Mouse (Mus musculus): ENCODE data around the gene Gsg1l2. TPM values are rescaled to one million over a fixed set of nuclear protein-coding genes. Genes with fewer than 3 reads are reported as not detected.

Gsg1l2 gene
- polyA plus RNA-seq, 1 experiment from 2014 or later, result not detected

- Histone ChIP-seq H3K9ac (ENCODE audit: low read depth, low read length) (no peak overlapping the region), H3K4me2 (replicated peaks; ENCODE audit: low read depth, low read length) (no peak overlapping the region), H3K27ac (ENCODE audit: low read depth, low read length) (no peak overlapping the region), H3K4me1 (replicated peaks; ENCODE audit: control insufficient read depth, insufficient read depth, low read length) (no peaks in the 10 kb centered on the region), H3K4me3 (ENCODE audit: low read depth, low read length) (no peak overlapping the region), H3K27me3 (ENCODE audit: control insufficient read depth, insufficient read depth, low read length) (no peaks in the 10 kb centered on the region), H3K36me3 (ENCODE audit: control insufficient read depth, insufficient read depth, low read length) (no peaks in the 10 kb centered on the region), H3K9me3 (ENCODE audit: control insufficient read depth, low read length) (no peaks in the 10 kb centered on the region)
- no peak for ATAC-seq (ENCODE audit: low FRiP score)
- 100% methylated on average over 1 of the region's 1 CpGs for WGBS
- no peak for DNase-seq (ENCODE audit: low spot score)
These were observed 18.1 kb upstream of the Gsg1l2 start for GRCm38 (mm10) chr11:67756287-67756686.

GRCm38 (mm10) chr11:67757373-67758167, 16.8 kb upstream of the Gsg1l2 start:
- Histone ChIP-seq H3K9me3 (ENCODE audit: control insufficient read depth, low read length) (no peaks in the 10 kb centered on the region), H3K27ac (ENCODE audit: low read depth, low read length) (no peak overlapping the region), H3K27me3 (ENCODE audit: control insufficient read depth, insufficient read depth, low read length) (no peaks in the 10 kb centered on the region), H3K36me3 (ENCODE audit: control insufficient read depth, insufficient read depth, low read length) (no peaks in the 10 kb centered on the region), H3K9ac (ENCODE audit: low read depth, low read length) (no peak overlapping the region), H3K4me3 (ENCODE audit: low read depth, low read length) (no peak overlapping the region), H3K4me1 (replicated peaks; ENCODE audit: control insufficient read depth, insufficient read depth, low read length) (no peaks in the 10 kb centered on the region), H3K4me2 (replicated peaks; ENCODE audit: low read depth, low read length) (no peak overlapping the region)
- no peak for DNase-seq (ENCODE audit: low spot score)
- no peak for ATAC-seq (ENCODE audit: low FRiP score)
- 75% methylated on average over 15 of the region's 15 CpGs for WGBS

GRCm38 (mm10) chr11:67771053-67771452, 3.4 kb upstream of the Gsg1l2 start, which contains the start of gene Glp2r:
Gene Glp2r (minus strand): TSS chr11:67771153.
- H3K4me2 ChIP-seq (replicated peaks; ENCODE audit: low read depth, low read length), result no peak within 1 kb of the TSS
- H3K9me3 ChIP-seq (ENCODE audit: control insufficient read depth, low read length), result no peaks in the 10 kb centered on the region
- no peaks in the 10 kb centered on the region for H3K4me1 ChIP-seq (replicated peaks; ENCODE audit: control insufficient read depth, insufficient read depth, low read length)
- DNase-seq (ENCODE audit: low spot score) (no peak), ATAC-seq (ENCODE audit: low FRiP score) (no peak)
- no peaks in the 10 kb centered on the region for H3K27me3 ChIP-seq (ENCODE audit: control insufficient read depth, insufficient read depth, low read length)
- no peaks in the 10 kb centered on the region for H3K36me3 ChIP-seq (ENCODE audit: control insufficient read depth, insufficient read depth, low read length)
- no peak within 1 kb of the TSS for H3K9ac ChIP-seq (ENCODE audit: low read depth, low read length)
- H3K27ac ChIP-seq (ENCODE audit: low read depth, low read length), result no peak within 1 kb of the TSS
- WGBS, result 84% methylated on average over 14 of the region's 14 CpGs
- H3K4me3 ChIP-seq (ENCODE audit: low read depth, low read length), result no peak within 1 kb of the TSS

- WGBS, result 93% methylated on average over 2 of the region's 2 CpGs
These were observed 2.7 kb upstream of the Gsg1l2 start for GRCm38 (mm10) chr11:67771691-67772090.

GRCm38 (mm10) chr11:67772577-67772976, 1.8 kb upstream of the Gsg1l2 start:
- Histone ChIP-seq H3K4me2 (replicated peaks; ENCODE audit: low read depth, low read length) (no peak overlapping the region), H3K36me3 (ENCODE audit: control insufficient read depth, insufficient read depth, low read length) (no peaks in the 10 kb centered on the region)
- 27% methylated on average over 7 of the region's 8 CpGs for WGBS

More at GRCm38 (mm10) chr11:67771691-67772090, 2.7 kb upstream of the Gsg1l2 start:
- H3K27ac ChIP-seq (ENCODE audit: low read depth, low read length), result no peak overlapping the region
- no peaks in the 10 kb centered on the region for H3K4me1 ChIP-seq (replicated peaks; ENCODE audit: control insufficient read depth, insufficient read depth, low read length)
- ATAC-seq (ENCODE audit: low FRiP score), result no peak
- H3K4me2 ChIP-seq (replicated peaks; ENCODE audit: low read depth, low read length), result no peak overlapping the region
- no peak overlapping the region for H3K4me3 ChIP-seq (ENCODE audit: low read depth, low read length)
- no peaks in the 10 kb centered on the region for H3K36me3 ChIP-seq (ENCODE audit: control insufficient read depth, insufficient read depth, low read length)
- H3K9ac ChIP-seq (ENCODE audit: low read depth, low read length), result no peak overlapping the region
- DNase-seq (ENCODE audit: low spot score), result no peak
- no peaks in the 10 kb centered on the region for H3K27me3 ChIP-seq (ENCODE audit: control insufficient read depth, insufficient read depth, low read length)
- H3K9me3 ChIP-seq (ENCODE audit: control insufficient read depth, low read length), result no peaks in the 10 kb centered on the region

GRCm38 (mm10) chr11:67790182-67790581, 15.8 kb downstream of the Gsg1l2 start:
- H3K4me2 ChIP-seq (replicated peaks; ENCODE audit: low read depth, low read length), result no peak overlapping the region
- H3K9ac ChIP-seq (ENCODE audit: low read depth, low read length), result no peak overlapping the region
- no peaks in the 10 kb centered on the region for H3K4me1 ChIP-seq (replicated peaks; ENCODE audit: control insufficient read depth, insufficient read depth, low read length)
- DNase-seq (ENCODE audit: low spot score) (no peak), ATAC-seq (ENCODE audit: low FRiP score) (no peak)
- H3K36me3 ChIP-seq (ENCODE audit: control insufficient read depth, insufficient read depth, low read length), result no peaks in the 10 kb centered on the region
- H3K27me3 ChIP-seq (ENCODE audit: control insufficient read depth, insufficient read depth, low read length), result no peaks in the 10 kb centered on the region
- H3K4me3 ChIP-seq (ENCODE audit: low read depth, low read length), result no peak overlapping the region
- WGBS, result 87% methylated on average over 11 of the region's 11 CpGs
- H3K9me3 ChIP-seq (ENCODE audit: control insufficient read depth, low read length), result no peaks in the 10 kb centered on the region
- H3K27ac ChIP-seq (ENCODE audit: low read depth, low read length), result no peak overlapping the region

More at GRCm38 (mm10) chr11:67772577-67772976, 1.8 kb upstream of the Gsg1l2 start:
- H3K4me1 ChIP-seq (replicated peaks; ENCODE audit: control insufficient read depth, insufficient read depth, low read length), result no peaks in the 10 kb centered on the region
- H3K27me3 ChIP-seq (ENCODE audit: control insufficient read depth, insufficient read depth, low read length), result no peaks in the 10 kb centered on the region
- ATAC-seq (ENCODE audit: low FRiP score) (no peak), DNase-seq (ENCODE audit: low spot score) (peak; percentile 73)
- H3K27ac ChIP-seq (ENCODE audit: low read depth, low read length), result no peak overlapping the region
- no peak overlapping the region for H3K4me3 ChIP-seq (ENCODE audit: low read depth, low read length)
- H3K9ac ChIP-seq (ENCODE audit: low read depth, low read length), result no peak overlapping the region
- no peaks in the 10 kb centered on the region for H3K9me3 ChIP-seq (ENCODE audit: control insufficient read depth, low read length)

GRCm38 (mm10) chr11:67797931-67798330, 23.5 kb downstream of the Gsg1l2 start, which contains the start of gene Dhrs7c:
Gene Dhrs7c (plus strand): TSS chr11:67798187.
- 91% methylated on average over 7 of the region's 7 CpGs for WGBS
- Histone ChIP-seq H3K4me1 (replicated peaks; ENCODE audit: control insufficient read depth, insufficient read depth, low read length) (no peaks in the 10 kb centered on the region), H3K4me3 (ENCODE audit: low read depth, low read length) (no peak within 1 kb of the TSS), H3K9me3 (ENCODE audit: control insufficient read depth, low read length) (no peaks in the 10 kb centered on the region), H3K27ac (ENCODE audit: low read depth, low read length) (no peak within 1 kb of the TSS), H3K4me2 (replicated peaks; ENCODE audit: low read depth, low read length) (no peak within 1 kb of the TSS), H3K36me3 (ENCODE audit: control insufficient read depth, insufficient read depth, low read length) (no peaks in the 10 kb centered on the region), H3K9ac (ENCODE audit: low read depth, low read length) (no peak within 1 kb of the TSS), H3K27me3 (ENCODE audit: control insufficient read depth, insufficient read depth, low read length) (no peaks in the 10 kb centered on the region)
- no peak for DNase-seq (ENCODE audit: low spot score)
- ATAC-seq (ENCODE audit: low FRiP score), result no peak

- H3K4me2 ChIP-seq (replicated peaks; ENCODE audit: low read depth, low read length), result no peak overlapping the region
- no peak for ATAC-seq (ENCODE audit: low FRiP score)
- no peak overlapping the region for H3K27ac ChIP-seq (ENCODE audit: low read depth, low read length)
- no peaks in the 10 kb centered on the region for H3K36me3 ChIP-seq (ENCODE audit: control insufficient read depth, insufficient read depth, low read length)
- H3K9ac ChIP-seq (ENCODE audit: low read depth, low read length), result no peak overlapping the region
- no peak overlapping the region for H3K4me3 ChIP-seq (ENCODE audit: low read depth, low read length)
- no peaks in the 10 kb centered on the region for H3K27me3 ChIP-seq (ENCODE audit: control insufficient read depth, insufficient read depth, low read length)
- H3K4me1 ChIP-seq (replicated peaks; ENCODE audit: control insufficient read depth, insufficient read depth, low read length), result no peaks in the 10 kb centered on the region
- H3K9me3 ChIP-seq (ENCODE audit: control insufficient read depth, low read length), result no peaks in the 10 kb centered on the region
- no peak for DNase-seq (ENCODE audit: low spot score)
These were observed 25.8 kb downstream of the Gsg1l2 start for GRCm38 (mm10) chr11:67800130-67800723.

- Histone ChIP-seq H3K4me2 (replicated peaks; ENCODE audit: low read depth, low read length) (no peak overlapping the region), H3K36me3 (ENCODE audit: control insufficient read depth, insufficient read depth, low read length) (no peaks in the 10 kb centered on the region), H3K4me3 (ENCODE audit: low read depth, low read length) (no peak overlapping the region), H3K9ac (ENCODE audit: low read depth, low read length) (no peak overlapping the region), H3K9me3 (ENCODE audit: control insufficient read depth, low read length) (no peaks in the 10 kb centered on the region), H3K27me3 (ENCODE audit: control insufficient read depth, insufficient read depth, low read length) (no peaks in the 10 kb centered on the region), H3K27ac (ENCODE audit: low read depth, low read length) (no peak overlapping the region), H3K4me1 (replicated peaks; ENCODE audit: control insufficient read depth, insufficient read depth, low read length) (no peaks in the 10 kb centered on the region)
- DNase-seq (ENCODE audit: low spot score), result no peak
- WGBS, result 78% methylated on average over 8 of the region's 8 CpGs
- no peak for ATAC-seq (ENCODE audit: low FRiP score)
These were observed 26.8 kb downstream of the Gsg1l2 start for GRCm38 (mm10) chr11:67801169-67801568.
